Mouse (Mus musculus): ENCODE data around the gene Engase. TPM values are rescaled to one million over a fixed set of nuclear protein-coding genes. Genes with fewer than 3 reads are reported as not detected.
A peak's percentile ranks its signal among the peaks of the same experiment; 100 is the strongest.

Gene Engase
- polyA plus RNA-seq, 1 experiment from 2014 or later = 5.9 TPM

- Histone ChIP-seq H3K27me3 (ENCODE audit: control insufficient read depth, insufficient read depth, low read depth, low read length) (peaks cover 3% of the 10 kb centered on the region; the same call in 1 of the 2 replicates), H3K36me3 (ENCODE audit: control insufficient read depth, insufficient read depth, low read length) (no peaks in the 10 kb centered on the region; the same call in 1 of the 2 replicates), H3K4me2 (ENCODE audit: low read length) (no peak overlapping the region), H3K9me3 (replicated peaks; ENCODE audit: control insufficient read depth, low read length, poor library complexity, severe bottlenecking) (no peaks in the 10 kb centered on the region), H3K9ac (ENCODE audit: low read depth, low read length) (no peak overlapping the region), H3K4me1 (ENCODE audit: control insufficient read depth, insufficient read depth, low read length) (0 out of 2 replicates have a peak, but pooled peaks cover 2% of the 10 kb centered on the region), H3K4me3 (ENCODE audit: low read depth, low read length) (no peak overlapping the region), H3K27ac (ENCODE audit: low read length) (no peak overlapping the region)
- 66% methylated on average over 5 of the region's 5 CpGs for WGBS
- ATAC-seq = no peak
Measured at GRCm38 (mm10) chr11:118504180-118504454, 27.5 kb downstream of the Engase start.

- H3K4me3 ChIP-seq (ENCODE audit: low read depth, low read length) = no peak overlapping the region
- no peak overlapping the region for H3K9ac ChIP-seq (ENCODE audit: low read depth, low read length)
- no peaks in the 10 kb centered on the region for H3K9me3 ChIP-seq (replicated peaks; ENCODE audit: control insufficient read depth, low read length, poor library complexity, severe bottlenecking)
- H3K4me1 ChIP-seq (ENCODE audit: control insufficient read depth, insufficient read depth, low read length) = peaks cover 3% of the 10 kb centered on the region; the same call in 1 of the 2 replicates
- H3K27ac ChIP-seq (ENCODE audit: low read length) = no peak overlapping the region
- ATAC-seq = peak; percentile 30; the same call in 1 of the 2 replicates
- H3K36me3 ChIP-seq (ENCODE audit: control insufficient read depth, insufficient read depth, low read length) = no peaks in the 10 kb centered on the region; the same call in 1 of the 2 replicates
- peaks cover 3% of the 10 kb centered on the region; the same call in 1 of the 2 replicates for H3K27me3 ChIP-seq (ENCODE audit: control insufficient read depth, insufficient read depth, low read depth, low read length)
- no peak overlapping the region for H3K4me2 ChIP-seq (ENCODE audit: low read length)
- 91% methylated on average over 6 of the region's 6 CpGs for WGBS
Measured at GRCm38 (mm10) chr11:118507095-118507494, 30.5 kb downstream of the Engase start.

DNA sequence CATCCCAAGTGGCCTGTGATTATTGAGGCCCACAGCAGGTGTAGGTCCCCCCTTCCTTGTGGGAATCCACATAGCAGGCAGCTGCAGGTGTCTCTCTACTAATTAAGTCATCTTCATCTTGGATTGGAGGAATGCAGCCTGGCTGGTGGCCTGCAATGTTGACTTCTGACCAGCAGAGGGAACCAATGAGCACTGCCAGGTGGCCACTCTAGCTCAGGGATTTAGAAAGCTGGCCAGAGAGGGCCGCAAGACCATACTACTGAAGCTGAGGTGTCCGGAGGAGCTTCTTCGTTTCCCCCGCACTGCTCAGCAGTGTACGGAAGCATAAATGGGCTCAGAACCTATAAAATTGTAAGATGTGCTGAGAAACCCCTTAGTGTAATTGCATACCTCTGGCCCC is 31.3 kb downstream of the Engase start:
- no peak overlapping the region for H3K4me3 ChIP-seq (ENCODE audit: low read depth, low read length)
- H3K9me3 ChIP-seq (replicated peaks; ENCODE audit: control insufficient read depth, low read length, poor library complexity, severe bottlenecking) = no peaks in the 10 kb centered on the region
- H3K4me2 ChIP-seq (ENCODE audit: low read length) = no peak overlapping the region
- whole genome bisulfite sequencing = 34% methylated on average over 5 of the region's 5 CpGs
- H3K9ac ChIP-seq (ENCODE audit: low read depth, low read length) = no peak overlapping the region
- H3K36me3 ChIP-seq (ENCODE audit: control insufficient read depth, insufficient read depth, low read length) = no peaks in the 10 kb centered on the region
- no peak overlapping the region for H3K27ac ChIP-seq (ENCODE audit: low read length)
- H3K4me1 ChIP-seq (ENCODE audit: control insufficient read depth, insufficient read depth, low read length) = peaks cover 11% of the 10 kb centered on the region
- ATAC-seq = 0 out of 2 replicates have a peak, but pooled peaks have one; percentile 9
- peaks cover 3% of the 10 kb centered on the region; the same call in 1 of the 2 replicates for H3K27me3 ChIP-seq (ENCODE audit: control insufficient read depth, insufficient read depth, low read depth, low read length)

GRCm38 (mm10) chr11:118508341-118508740 is 31.7 kb downstream of the Engase start:
- ATAC-seq = no peak
- Histone ChIP-seq H3K9ac (ENCODE audit: low read depth, low read length) (no peak overlapping the region), H3K4me3 (ENCODE audit: low read depth, low read length) (no peak overlapping the region), H3K9me3 (replicated peaks; ENCODE audit: control insufficient read depth, low read length, poor library complexity, severe bottlenecking) (no peaks in the 10 kb centered on the region), H3K36me3 (ENCODE audit: control insufficient read depth, insufficient read depth, low read length) (no peaks in the 10 kb centered on the region), H3K4me1 (ENCODE audit: control insufficient read depth, insufficient read depth, low read length) (peaks cover 10% of the 10 kb centered on the region), H3K27ac (ENCODE audit: low read length) (no peak overlapping the region), H3K4me2 (ENCODE audit: low read length) (no peak overlapping the region), H3K27me3 (ENCODE audit: control insufficient read depth, insufficient read depth, low read depth, low read length) (0 out of 2 replicates have a peak, but pooled peaks cover 3% of the 10 kb centered on the region)
- 73% methylated on average over 7 of the region's 7 CpGs for WGBS

- no peak overlapping the region for H3K4me3 ChIP-seq (ENCODE audit: low read depth, low read length)
- H3K9me3 ChIP-seq (replicated peaks; ENCODE audit: control insufficient read depth, low read length, poor library complexity, severe bottlenecking) = no peaks in the 10 kb centered on the region
- H3K27ac ChIP-seq (ENCODE audit: low read length) = 0 out of 2 replicates have a peak overlapping the region, but pooled peaks have one; percentile 19
- WGBS = 55% methylated on average over 6 of the region's 6 CpGs
- no peak overlapping the region for H3K9ac ChIP-seq (ENCODE audit: low read depth, low read length)
- no peaks in the 10 kb centered on the region for H3K27me3 ChIP-seq (ENCODE audit: control insufficient read depth, insufficient read depth, low read depth, low read length)
- H3K4me2 ChIP-seq (ENCODE audit: low read length) = no peak overlapping the region
- peak; percentile 14; the same call in 1 of the 2 replicates for ATAC-seq
- no peaks in the 10 kb centered on the region for H3K36me3 ChIP-seq (ENCODE audit: control insufficient read depth, insufficient read depth, low read length)
- peaks cover 9% of the 10 kb centered on the region for H3K4me1 ChIP-seq (ENCODE audit: control insufficient read depth, insufficient read depth, low read length)
Measured at GRCm38 (mm10) chr11:118511851-118512250, 35.2 kb downstream of the Engase start.

GRCm38 (mm10) chr11:118512257-118512910 is 35.8 kb downstream of the Engase start:
- H3K9me3 ChIP-seq (replicated peaks; ENCODE audit: control insufficient read depth, low read length, poor library complexity, severe bottlenecking) = no peaks in the 10 kb centered on the region
- no peak overlapping the region for H3K4me2 ChIP-seq (ENCODE audit: low read length)
- peak overlapping the region; percentile 19; the same call in 1 of the 2 replicates for H3K27ac ChIP-seq (ENCODE audit: low read length)
- WGBS = 37% methylated on average over 15 of the region's 15 CpGs
- H3K4me3 ChIP-seq (ENCODE audit: low read depth, low read length) = no peak overlapping the region
- H3K4me1 ChIP-seq (ENCODE audit: control insufficient read depth, insufficient read depth, low read length) = peaks cover 9% of the 10 kb centered on the region
- H3K27me3 ChIP-seq (ENCODE audit: control insufficient read depth, insufficient read depth, low read depth, low read length) = no peaks in the 10 kb centered on the region
- H3K9ac ChIP-seq (ENCODE audit: low read depth, low read length) = 0 out of 2 replicates have a peak overlapping the region, but pooled peaks have one; percentile 14
- no peaks in the 10 kb centered on the region for H3K36me3 ChIP-seq (ENCODE audit: control insufficient read depth, insufficient read depth, low read length)
- peak; percentile 44; the same call in 1 of the 2 replicates for ATAC-seq

DNA sequence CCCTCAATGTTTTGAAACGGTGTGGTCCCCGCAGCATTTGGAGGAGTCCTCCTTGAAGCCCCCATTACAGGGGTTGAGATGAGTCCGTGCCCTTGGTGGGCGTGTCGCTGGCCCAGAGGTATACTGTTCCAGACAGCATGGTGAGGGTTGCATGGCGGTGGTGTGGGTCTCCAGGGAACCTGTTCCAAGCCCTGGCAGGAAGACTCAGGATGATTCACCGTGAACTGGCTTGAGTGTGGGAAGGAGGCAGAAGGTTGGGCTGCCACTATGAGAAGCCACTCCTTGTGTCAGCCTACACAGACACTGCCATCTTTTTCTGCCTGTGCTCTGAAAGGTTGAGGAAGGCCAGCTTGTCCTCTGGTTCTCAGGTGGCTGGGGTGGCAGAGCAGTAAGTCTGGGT is 41.3 kb downstream of the Engase start:
- Histone ChIP-seq H3K27me3 (ENCODE audit: control insufficient read depth, insufficient read depth, low read depth, low read length) (no peaks in the 10 kb centered on the region), H3K4me1 (ENCODE audit: control insufficient read depth, insufficient read depth, low read length) (no peaks in the 10 kb centered on the region; the same call in 1 of the 2 replicates), H3K36me3 (ENCODE audit: control insufficient read depth, insufficient read depth, low read length) (no peaks in the 10 kb centered on the region), H3K4me2 (ENCODE audit: low read length) (no peak overlapping the region), H3K4me3 (ENCODE audit: low read depth, low read length) (no peak overlapping the region), H3K9ac (ENCODE audit: low read depth, low read length) (no peak overlapping the region), H3K9me3 (replicated peaks; ENCODE audit: control insufficient read depth, low read length, poor library complexity, severe bottlenecking) (no peaks in the 10 kb centered on the region), H3K27ac (ENCODE audit: low read length) (no peak overlapping the region)
- WGBS = 79% methylated on average over 7 of the region's 7 CpGs
- ATAC-seq = no peak

DNA sequence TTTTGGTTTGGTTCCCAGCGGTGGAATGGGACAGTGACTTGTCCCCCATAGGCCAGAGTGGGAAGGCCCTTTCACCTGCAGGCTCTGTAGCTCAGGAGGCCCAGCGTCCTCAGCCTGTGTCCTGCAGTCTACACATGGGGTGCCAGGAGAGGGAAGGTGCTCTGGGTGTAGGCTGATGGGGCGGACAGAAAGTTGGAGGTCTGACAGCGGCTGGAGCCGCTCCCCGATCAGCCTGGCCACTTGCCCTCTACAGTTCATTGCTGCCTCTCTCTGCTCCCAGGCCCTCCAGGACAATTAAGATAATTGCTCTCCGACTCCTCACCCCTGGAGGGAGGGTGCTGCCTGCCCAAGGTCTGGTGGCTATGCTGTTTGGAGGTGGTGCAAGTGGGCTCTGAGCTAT is 42.1 kb downstream of the Engase start:
- Histone ChIP-seq H3K4me2 (ENCODE audit: low read length) (no peak overlapping the region), H3K36me3 (ENCODE audit: control insufficient read depth, insufficient read depth, low read length) (no peaks in the 10 kb centered on the region), H3K4me1 (ENCODE audit: control insufficient read depth, insufficient read depth, low read length) (no peaks in the 10 kb centered on the region), H3K27ac (ENCODE audit: low read length) (no peak overlapping the region), H3K4me3 (ENCODE audit: low read depth, low read length) (no peak overlapping the region), H3K9me3 (replicated peaks; ENCODE audit: control insufficient read depth, low read length, poor library complexity, severe bottlenecking) (no peaks in the 10 kb centered on the region), H3K9ac (ENCODE audit: low read depth, low read length) (no peak overlapping the region), H3K27me3 (ENCODE audit: control insufficient read depth, insufficient read depth, low read depth, low read length) (no peaks in the 10 kb centered on the region)
- WGBS = 81% methylated on average over 7 of the region's 7 CpGs
- ATAC-seq = no peak

DNA sequence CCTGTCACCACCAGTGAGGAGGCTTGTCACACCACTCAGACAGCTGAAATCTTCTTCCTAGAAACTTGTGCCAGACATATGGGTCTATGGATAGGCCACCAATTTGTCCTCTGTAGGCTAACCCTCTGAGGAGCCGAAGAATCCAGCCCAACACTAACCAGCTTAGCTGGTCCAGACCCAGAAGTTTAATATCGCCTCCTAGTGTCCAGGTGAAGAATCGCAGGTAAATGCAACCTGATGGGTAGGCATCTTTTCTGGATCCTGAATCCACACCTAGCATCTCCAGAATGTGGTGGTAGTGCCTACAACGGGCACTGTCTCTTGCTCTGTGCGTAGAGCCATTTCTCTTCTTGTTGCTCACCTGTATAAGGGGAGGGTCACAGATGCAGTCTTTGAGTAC is 43.6 kb downstream of the Engase start:
- ATAC-seq = no peak
- peaks cover 6% of the 10 kb centered on the region for H3K4me1 ChIP-seq (ENCODE audit: control insufficient read depth, insufficient read depth, low read length)
- 58% methylated on average over 5 of the region's 5 CpGs for WGBS
- H3K36me3 ChIP-seq (ENCODE audit: control insufficient read depth, insufficient read depth, low read length) = no peaks in the 10 kb centered on the region
- H3K4me3 ChIP-seq (ENCODE audit: low read depth, low read length) = no peak overlapping the region
- H3K27me3 ChIP-seq (ENCODE audit: control insufficient read depth, insufficient read depth, low read depth, low read length) = no peaks in the 10 kb centered on the region
- no peak overlapping the region for H3K4me2 ChIP-seq (ENCODE audit: low read length)
- H3K9me3 ChIP-seq (replicated peaks; ENCODE audit: control insufficient read depth, low read length, poor library complexity, severe bottlenecking) = no peaks in the 10 kb centered on the region
- no peak overlapping the region for H3K27ac ChIP-seq (ENCODE audit: low read length)
- H3K9ac ChIP-seq (ENCODE audit: low read depth, low read length) = no peak overlapping the region

Measured in midbrain, embryonic 16.5 days (tissue).